Mouse (Mus musculus) kidney, postnatal 0 days (tissue): ENCODE measurements at regions not wholly inside any gene's neighbourhood (a gene's known extent, or its start where the extent isn't known, plus 50 kb on each side); places are given as distances from the start of the nearest gene placed in this dataset.
A peak's percentile ranks its signal among the peaks of the same experiment; 100 is the strongest.

Source experiments
- ATAC-seq: fragments of 200-750 bp; cut with Nextera tagmentation; replicated peaks from 2 replicates; pipeline ENCODE4 v1.8.0; 2017; ENCODE audit warnings: low read depth, moderate number of reproducible peaks, moderate TSS enrichment, moderate library complexity; ENCODE audit not compliant: low FRiP score
- DNase-seq: peaks from one replicate; pipeline ENCODE4 v3.0.0-alpha.2; 2016; ENCODE audit warnings: low spot score
- H3K27ac ChIP-seq: fragments of 300-500 bp; sonication (generic); 2 replicates; pipeline ENCODE4 v1.5.1; 2014; ENCODE audit warnings: mild to moderate bottlenecking
- H3K27me3 ChIP-seq: fragments of 300-500 bp; sonication (generic); 2 replicates; pipeline ENCODE4 v1.6.1; 2014; ENCODE audit warnings: low read length, mixed read lengths; ENCODE audit not compliant: insufficient read depth
- H3K36me3 ChIP-seq: fragments of 300-500 bp; sonication (generic); 2 replicates; pipeline ENCODE4 v1.6.1; 2014; ENCODE audit warnings: low read length, mixed read lengths; ENCODE audit not compliant: insufficient read depth
- H3K4me1 ChIP-seq: fragments of 300-500 bp; sonication (generic); replicated peaks from 2 replicates; pipeline ENCODE4 v1.6.1; 2014; ENCODE audit warnings: antibody characterized with exemption, low read length, mixed read lengths; ENCODE audit not compliant: insufficient read depth
- H3K4me2 ChIP-seq: fragments of 300-500 bp; sonication (generic); 2 replicates; pipeline ENCODE4 v1.6.1; 2014; ENCODE audit warnings: mild to moderate bottlenecking, low read length, moderate library complexity, mixed read lengths
- H3K4me3 ChIP-seq: fragments of 300-500 bp; sonication (generic); replicated peaks from 2 replicates; pipeline ENCODE4 v1.5.1; 2014; ENCODE audit warnings: low read depth, low read length
- H3K9ac ChIP-seq: fragments of 300-500 bp; sonication (generic); 2 replicates; pipeline ENCODE4 v1.6.1; 2014; ENCODE audit warnings: low read depth, low read length
- H3K9me3 ChIP-seq: fragments of 300-500 bp; sonication (generic); replicated peaks from 2 replicates; pipeline ENCODE4 v1.6.1; 2016; ENCODE audit warnings: low read length, inconsistent platforms, mixed read lengths
- CTCF ChIP-seq: IDR thresholded peaks from 2 replicates; pipeline ENCODE4 v1.5.1; 2016; ENCODE audit warnings: antibody characterized with exemption, low read depth, mild to moderate bottlenecking, moderate library complexity
- WGBS: fragments of 180-500 bp; shearing (Covaris S2); extraction: QIAGEN DNeasy Blood & Tissue Kit; methylation state at CpG from one replicate; pipeline ENCODE4 v1.1.7; 2014; 5-methylcytosine and 5-hydroxymethylcytosine counted together

GRCm38 (mm10) chr17:45932611-45933010 lies 99.6 kb downstream of the Vegfa start:
- WGBS, result 50% methylated on average over 6 of the region's 6 CpGs
- Histone ChIP-seq H3K4me3 (no peak overlapping the region), H3K27me3 (no peaks in the 10 kb centered on the region), H3K9ac (no peak overlapping the region), H3K4me2 (no peak overlapping the region), H3K27ac (no peak overlapping the region), H3K9me3 (no peaks in the 10 kb centered on the region), H3K4me1 (peaks cover 16% of the 10 kb centered on the region), H3K36me3 (no peaks in the 10 kb centered on the region)
- no peak for DNase-seq
- no peak for ATAC-seq
- TF ChIP-seq CTCF, result no peak

- DNase-seq (no peak), ATAC-seq (no peak)
Observed at GRCm38 (mm10) chr17:45929591-45929990, 102.6 kb downstream of the Vegfa start.

GRCm38 (mm10) chr17:45928903-45929477 lies 103.2 kb downstream of the Vegfa start:
- H3K27me3 ChIP-seq, result no peaks in the 10 kb centered on the region
- no peak overlapping the region for H3K4me3 ChIP-seq
- TF ChIP-seq CTCF, result no peak
- no peak overlapping the region for H3K27ac ChIP-seq
- DNase-seq (no peak), ATAC-seq (no peak)
- H3K9me3 ChIP-seq, result no peaks in the 10 kb centered on the region
- H3K4me2 ChIP-seq, result no peak overlapping the region
- peaks cover 7% of the 10 kb centered on the region; the same call in 1 of the 2 replicates for H3K4me1 ChIP-seq
- H3K36me3 ChIP-seq, result no peaks in the 10 kb centered on the region
- H3K9ac ChIP-seq, result no peak overlapping the region
- 61% methylated on average over 8 of the region's 8 CpGs for WGBS

More at GRCm38 (mm10) chr17:45929591-45929990, 102.6 kb downstream of the Vegfa start:
- Histone ChIP-seq H3K36me3 (no peaks in the 10 kb centered on the region), H3K4me2 (no peak overlapping the region), H3K4me1 (peaks cover 7% of the 10 kb centered on the region; the same call in 1 of the 2 replicates), H3K27ac (no peak overlapping the region), H3K9ac (no peak overlapping the region), H3K9me3 (no peaks in the 10 kb centered on the region), H3K4me3 (no peak overlapping the region), H3K27me3 (no peaks in the 10 kb centered on the region)
- 58% methylated on average over 7 of the region's 7 CpGs for WGBS
- no peak for TF ChIP-seq CTCF

GRCm38 (mm10) chr17:45928013-45928412 lies 104.2 kb downstream of the Vegfa start:
- 74% methylated on average over 4 of the region's 4 CpGs for WGBS
- Histone ChIP-seq H3K9ac (no peak overlapping the region), H3K27ac (no peak overlapping the region), H3K4me3 (no peak overlapping the region), H3K27me3 (no peaks in the 10 kb centered on the region), H3K36me3 (no peaks in the 10 kb centered on the region), H3K9me3 (no peaks in the 10 kb centered on the region), H3K4me1 (peaks cover 4% of the 10 kb centered on the region; the same call in 1 of the 2 replicates), H3K4me2 (no peak overlapping the region)
- ATAC-seq, result no peak
- DNase-seq, result no peak
- TF ChIP-seq CTCF, result no peak

GRCm38 (mm10) chr17:45925845-45926244 lies 106.3 kb downstream of the Vegfa start:
- H3K9ac ChIP-seq, result no peak overlapping the region
- no peaks in the 10 kb centered on the region for H3K36me3 ChIP-seq
- DNase-seq (no peak), ATAC-seq (no peak)
- H3K27ac ChIP-seq, result no peak overlapping the region
- H3K4me1 ChIP-seq, result no peaks in the 10 kb centered on the region
- TF ChIP-seq CTCF, result no peak
- no peaks in the 10 kb centered on the region for H3K9me3 ChIP-seq
- no peak overlapping the region for H3K4me2 ChIP-seq
- H3K4me3 ChIP-seq, result no peak overlapping the region
- H3K27me3 ChIP-seq, result no peaks in the 10 kb centered on the region
- 51% methylated on average over 6 of the region's 6 CpGs for WGBS

- Histone ChIP-seq H3K27ac (no peak overlapping the region), H3K9me3 (no peaks in the 10 kb centered on the region)
- TF ChIP-seq CTCF, result no peak
Observed at GRCm38 (mm10) chr17:45924595-45924994, 107.6 kb downstream of the Vegfa start.

GRCm38 (mm10) chr17:45923217-45923730 lies 108.9 kb downstream of the Vegfa start:
- 62% methylated on average over 8 of the region's 8 CpGs for WGBS

More at GRCm38 (mm10) chr17:45924595-45924994, 107.6 kb downstream of the Vegfa start:
- no peak for DNase-seq
- Histone ChIP-seq H3K4me3 (no peak overlapping the region), H3K4me2 (no peak overlapping the region), H3K36me3 (no peaks in the 10 kb centered on the region), H3K4me1 (no peaks in the 10 kb centered on the region), H3K27me3 (no peaks in the 10 kb centered on the region), H3K9ac (no peak overlapping the region)
- ATAC-seq, result no peak
- WGBS, result 91% methylated on average over 6 of the region's 6 CpGs

More at GRCm38 (mm10) chr17:45923217-45923730, 108.9 kb downstream of the Vegfa start:
- Histone ChIP-seq H3K4me1 (no peaks in the 10 kb centered on the region), H3K9me3 (no peaks in the 10 kb centered on the region), H3K4me2 (no peak overlapping the region), H3K4me3 (no peak overlapping the region), H3K27me3 (no peaks in the 10 kb centered on the region), H3K36me3 (no peaks in the 10 kb centered on the region), H3K27ac (peak overlapping the region; percentile 36; the same call in 1 of the 2 replicates), H3K9ac (no peak overlapping the region)
- no peak for TF ChIP-seq CTCF
- DNase-seq (no peak), ATAC-seq (no peak)
